Mouse (Mus musculus): Measurements from ENCODE around the gene Olfr414. TPM values are rescaled to one million over a fixed set of nuclear protein-coding genes. Genes with fewer than 3 reads are reported as not detected.
A peak's percentile ranks its signal among the peaks of the same experiment; 100 is the strongest.

The Olfr414 gene
- polyA plus RNA-seq, 1 experiment from 2014 or later = not detected

- H3K27ac ChIP-seq (replicated peaks; ENCODE audit: low read depth, low read length) = no peak overlapping the region
- no peaks in the 10 kb centered on the region for H3K9me3 ChIP-seq (replicated peaks; ENCODE audit: control insufficient read depth, low read length)
- H3K9ac ChIP-seq (replicated peaks; ENCODE audit: low read length) = no peak overlapping the region
- DNase-seq (ENCODE audit: low spot score) (no peak), ATAC-seq (replicated peaks; ENCODE audit: insufficient number of reproducible peaks, low FRiP score, low TSS enrichment, low read depth) (no peak)
- no peaks in the 10 kb centered on the region for H3K4me1 ChIP-seq (ENCODE audit: control insufficient read depth, insufficient read depth, low read length)
- no peak overlapping the region for H3K4me3 ChIP-seq (ENCODE audit: low read depth, low read length)
- no peaks in the 10 kb centered on the region for H3K27me3 ChIP-seq (ENCODE audit: control insufficient read depth, insufficient read depth, low read length)
- H3K4me2 ChIP-seq (ENCODE audit: low read depth, low read length) = no peak overlapping the region
- H3K36me3 ChIP-seq (replicated peaks; ENCODE audit: control insufficient read depth, insufficient read depth, low read depth, low read length) = no peaks in the 10 kb centered on the region
- 87% methylated on average over 2 of the region's 2 CpGs for WGBS
These were observed 31.2 kb downstream of the Olfr414 start for GRCm38 (mm10) chr1:174455100-174455499.

- Histone ChIP-seq H3K9me3 (replicated peaks; ENCODE audit: control insufficient read depth, low read length) (no peaks in the 10 kb centered on the region), H3K27me3 (ENCODE audit: control insufficient read depth, insufficient read depth, low read length) (no peaks in the 10 kb centered on the region), H3K36me3 (replicated peaks; ENCODE audit: control insufficient read depth, insufficient read depth, low read depth, low read length) (no peaks in the 10 kb centered on the region), H3K4me2 (ENCODE audit: low read depth, low read length) (no peak overlapping the region), H3K4me1 (ENCODE audit: control insufficient read depth, insufficient read depth, low read length) (no peaks in the 10 kb centered on the region), H3K9ac (replicated peaks; ENCODE audit: low read length) (no peak overlapping the region), H3K27ac (replicated peaks; ENCODE audit: low read depth, low read length) (no peak overlapping the region), H3K4me3 (ENCODE audit: low read depth, low read length) (no peak overlapping the region)
- WGBS = 80% methylated on average over 3 of the region's 3 CpGs
- no peak for DNase-seq (ENCODE audit: low spot score)
- ATAC-seq (replicated peaks; ENCODE audit: insufficient number of reproducible peaks, low FRiP score, low TSS enrichment, low read depth) = no peak
These were observed 41.5 kb downstream of the Olfr414 start for GRCm38 (mm10) chr1:174465385-174465784.

GRCm38 (mm10) chr1:174466240-174466639, 42.4 kb downstream of the Olfr414 start:
- ATAC-seq (replicated peaks; ENCODE audit: insufficient number of reproducible peaks, low FRiP score, low TSS enrichment, low read depth) (no peak), DNase-seq (ENCODE audit: low spot score) (peak; percentile 52)
- no peaks in the 10 kb centered on the region for H3K4me1 ChIP-seq (ENCODE audit: control insufficient read depth, insufficient read depth, low read length)
- H3K36me3 ChIP-seq (replicated peaks; ENCODE audit: control insufficient read depth, insufficient read depth, low read depth, low read length) = no peaks in the 10 kb centered on the region
- H3K4me2 ChIP-seq (ENCODE audit: low read depth, low read length) = no peak overlapping the region
- H3K27me3 ChIP-seq (ENCODE audit: control insufficient read depth, insufficient read depth, low read length) = no peaks in the 10 kb centered on the region
- H3K4me3 ChIP-seq (ENCODE audit: low read depth, low read length) = no peak overlapping the region
- 34% methylated on average over 2 of the region's 2 CpGs for WGBS
- H3K27ac ChIP-seq (replicated peaks; ENCODE audit: low read depth, low read length) = no peak overlapping the region
- H3K9ac ChIP-seq (replicated peaks; ENCODE audit: low read length) = no peak overlapping the region
- H3K9me3 ChIP-seq (replicated peaks; ENCODE audit: control insufficient read depth, low read length) = no peaks in the 10 kb centered on the region

GRCm38 (mm10) chr1:174469736-174470135, 45.9 kb downstream of the Olfr414 start:
- H3K4me2 ChIP-seq (ENCODE audit: low read depth, low read length) = no peak overlapping the region
- 8% methylated on average over 6 of the region's 6 CpGs for WGBS
- no peaks in the 10 kb centered on the region for H3K27me3 ChIP-seq (ENCODE audit: control insufficient read depth, insufficient read depth, low read length)
- ATAC-seq (replicated peaks; ENCODE audit: insufficient number of reproducible peaks, low FRiP score, low TSS enrichment, low read depth) = peak; percentile 79
- no peak overlapping the region for H3K4me3 ChIP-seq (ENCODE audit: low read depth, low read length)
- H3K9me3 ChIP-seq (replicated peaks; ENCODE audit: control insufficient read depth, low read length) = no peaks in the 10 kb centered on the region
- DNase-seq (ENCODE audit: low spot score) = peak; percentile 75
- H3K36me3 ChIP-seq (replicated peaks; ENCODE audit: control insufficient read depth, insufficient read depth, low read depth, low read length) = no peaks in the 10 kb centered on the region
- no peak overlapping the region for H3K27ac ChIP-seq (replicated peaks; ENCODE audit: low read depth, low read length)
- H3K9ac ChIP-seq (replicated peaks; ENCODE audit: low read length) = no peak overlapping the region
- H3K4me1 ChIP-seq (ENCODE audit: control insufficient read depth, insufficient read depth, low read length) = no peaks in the 10 kb centered on the region

GRCm38 (mm10) chr1:174482567-174482966, 58.7 kb downstream of the Olfr414 start:
- no peak for DNase-seq (ENCODE audit: low spot score)

More at GRCm38 (mm10) chr1:174482567-174482966, 58.7 kb downstream of the Olfr414 start:
- Histone ChIP-seq H3K27me3 (ENCODE audit: control insufficient read depth, insufficient read depth, low read length) (no peaks in the 10 kb centered on the region), H3K4me1 (ENCODE audit: control insufficient read depth, insufficient read depth, low read length) (no peaks in the 10 kb centered on the region), H3K4me3 (ENCODE audit: low read depth, low read length) (no peak overlapping the region), H3K9ac (replicated peaks; ENCODE audit: low read length) (no peak overlapping the region), H3K36me3 (replicated peaks; ENCODE audit: control insufficient read depth, insufficient read depth, low read depth, low read length) (no peaks in the 10 kb centered on the region), H3K4me2 (ENCODE audit: low read depth, low read length) (no peak overlapping the region), H3K9me3 (replicated peaks; ENCODE audit: control insufficient read depth, low read length) (no peaks in the 10 kb centered on the region), H3K27ac (replicated peaks; ENCODE audit: low read depth, low read length) (no peak overlapping the region)
- 87% methylated on average over 6 of the region's 6 CpGs for WGBS
- ATAC-seq (replicated peaks; ENCODE audit: insufficient number of reproducible peaks, low FRiP score, low TSS enrichment, low read depth) = no peak

Other genes starting within 250 kb of the Olfr414 start
- not detected in 2 replicates for gene Olfr419, start 172.0 kb upstream of the Olfr414 start, polyA plus RNA-seq (2014; fragmentation: Nextera tagmentation; extraction: Ambion mirVana)
- gene Mptx1, start 93.5 kb upstream of the Olfr414 start, polyA plus RNA-seq (2014; fragmentation: Nextera tagmentation; extraction: Ambion mirVana) = not detected in 2 replicates
- not detected in 2 replicates for gene Olfr417, start 58.9 kb upstream of the Olfr414 start, polyA plus RNA-seq (2014; fragmentation: Nextera tagmentation; extraction: Ambion mirVana)
- gene Olfr248, start 33.0 kb upstream of the Olfr414 start, polyA plus RNA-seq (2014; fragmentation: Nextera tagmentation; extraction: Ambion mirVana) = not detected in 2 replicates
- not detected in 2 replicates for gene Olfr220, start 18.0 kb downstream of the Olfr414 start, polyA plus RNA-seq (2014; fragmentation: Nextera tagmentation; extraction: Ambion mirVana)
- 2.1 and 2.2 TPM in 2 replicates for gene Fmn2, start 77.8 kb downstream of the Olfr414 start, polyA plus RNA-seq (2014; fragmentation: Nextera tagmentation; extraction: Ambion mirVana)

All from embryonic facial prominence, embryonic 11.5 days (tissue).